Mouse (Mus musculus) cerebellum, adult 2 months (tissue): ENCODE measurements at regions not wholly inside any gene's neighbourhood (a gene's known extent, or its start where the extent isn't known, plus 50 kb on each side); places are given as distances from the start of the nearest gene placed in this dataset.

Experiments
- CTCF ChIP-seq: fragments of 200-500 bp; IDR thresholded peaks from 2 replicates; pipeline ENCODE4 v1.5.1; 2011; ENCODE audit warnings: low read depth, mild to moderate bottlenecking, control low read depth, low read length, moderate library complexity, borderline replicate concordance; ENCODE audit not compliant: insufficient read depth
- POLR2A ChIP-seq: fragments of 200-500 bp; IDR thresholded peaks from 2 replicates; pipeline ENCODE4 v1.6.1; 2011; ENCODE audit warnings: low read length, control low read depth, borderline replicate concordance; ENCODE audit not compliant: insufficient read depth

- TF ChIP-seq POLR2A (no peak), CTCF (no peak)
Observed at GRCm38 (mm10) chr6:107657805-107658204, 128.2 kb downstream of the Lrrn1 start.
